Mouse (Mus musculus) liver, adult 2 months (tissue): ENCODE data around the gene Ube3c.

Experiments used
- CTCF ChIP-seq: fragments of 200-500 bp; IDR thresholded peaks from 2 replicates; pipeline ENCODE4 v1.5.1; 2011; ENCODE audit warnings: low read depth, low read length, control low read depth
- POLR2A ChIP-seq: fragments of 200-500 bp; IDR thresholded peaks from 2 replicates; pipeline ENCODE4 v1.6.1; 2011; ENCODE audit warnings: low read length, control low read depth; ENCODE audit not compliant: insufficient read depth; ENCODE audit errors: extremely low read depth

- no peak for TF ChIP-seq CTCF
- TF ChIP-seq POLR2A = no peak
Observed at GRCm38 (mm10) chr5:29725369-29725768, 156.3 kb downstream of the Ube3c start.
